Mouse (Mus musculus): ENCODE measurements around the gene Gcnt3.

- TF ChIP-seq USF1 (IDR thresholded peaks at IDR 0.05; ENCODE audit: low read depth) (no peak), CTCF (IDR thresholded peaks at IDR 0.05; ENCODE audit: control insufficient read depth, insufficient read depth, insufficient read length) (no peak), MYOD1 (IDR thresholded peaks at IDR 0.05; ENCODE audit: control insufficient read depth, insufficient read length, low read depth) (no peak), MAX (IDR thresholded peaks at IDR 0.05) (no peak), CEBPB (IDR thresholded peaks at IDR 0.05; ENCODE audit: low read depth) (no peak), FOSL1 (IDR thresholded peaks at IDR 0.05; ENCODE audit: insufficient read depth, low read length, poor library complexity, severe bottlenecking) (no peak), MYOG (IDR thresholded peaks at IDR 0.05; ENCODE audit: control insufficient read depth, extremely low read depth, insufficient read length) (no peak)
Observed at GRCm38 (mm10) chr9:70003516-70003915, 34.4 kb downstream of the Gcnt3 start.

Measured in C2C12 (cell line).